Mouse (Mus musculus) MEL (cell line): ENCODE data around the gene Ccdc155.

Experiments used
- CTCF ChIP-seq, 3 experiments: IDR thresholded peaks in 2 of 3; conservative IDR thresholded peaks in 1 of 3; 2 replicates each; pipeline ENCODE4 v1.5.1; 2011 to 2012; ENCODE audit warnings: low read length in 3 of 3, low read depth in 2 of 3, mild to moderate bottlenecking in 2 of 3, improper control_type of control experiment in 1 of 3, inconsistent platforms in 1 of 3, mixed read lengths in 1 of 3, moderate library complexity in 1 of 3; ENCODE audit not compliant: control insufficient read depth in 1 of 3, insufficient read depth in 1 of 3, poor library complexity in 1 of 3, severe bottlenecking in 1 of 3
- KAT2A ChIP-seq: conservative IDR thresholded peaks from 2 replicates; pipeline ENCODE4 v1.6.1; 2012; ENCODE audit warnings: low read depth, low read length, improper control_type of control experiment, inconsistent platforms
- MAFK ChIP-seq: IDR thresholded peaks from 2 replicates; pipeline ENCODE4 v1.6.1; 2011; ENCODE audit warnings: low read depth, mild to moderate bottlenecking, low read length, improper control_type of control experiment, borderline replicate concordance
- POLR2A ChIP-seq, 2 experiments: IDR thresholded peaks; 2 replicates each; pipeline ENCODE4 v1.6.1; 2011 to 2012; ENCODE audit warnings: low read length in 2 of 2, mild to moderate bottlenecking in 2 of 2, control low read depth in 1 of 2, improper control_type of control experiment in 1 of 2, low read depth in 1 of 2, moderate library complexity in 1 of 2; ENCODE audit not compliant: control insufficient read depth in 1 of 2, insufficient read depth in 1 of 2, poor library complexity in 1 of 2
- POLR2AphosphoS2 ChIP-seq: IDR thresholded peaks from 2 replicates; pipeline ENCODE4 v1.6.1; 2011; ENCODE audit warnings: low read length, improper control_type of control experiment
- TBP ChIP-seq: IDR thresholded peaks from 2 replicates; pipeline ENCODE4 v1.8.0; 2011; ENCODE audit warnings: low read depth, low read length, improper control_type of control experiment
- USF1 ChIP-seq: IDR thresholded peaks from 2 replicates; pipeline ENCODE4 v1.6.1; 2014; ENCODE audit warnings: low read depth, mild to moderate bottlenecking, inconsistent platforms, low read length, improper control_type of control experiment, moderate library complexity

DNA sequence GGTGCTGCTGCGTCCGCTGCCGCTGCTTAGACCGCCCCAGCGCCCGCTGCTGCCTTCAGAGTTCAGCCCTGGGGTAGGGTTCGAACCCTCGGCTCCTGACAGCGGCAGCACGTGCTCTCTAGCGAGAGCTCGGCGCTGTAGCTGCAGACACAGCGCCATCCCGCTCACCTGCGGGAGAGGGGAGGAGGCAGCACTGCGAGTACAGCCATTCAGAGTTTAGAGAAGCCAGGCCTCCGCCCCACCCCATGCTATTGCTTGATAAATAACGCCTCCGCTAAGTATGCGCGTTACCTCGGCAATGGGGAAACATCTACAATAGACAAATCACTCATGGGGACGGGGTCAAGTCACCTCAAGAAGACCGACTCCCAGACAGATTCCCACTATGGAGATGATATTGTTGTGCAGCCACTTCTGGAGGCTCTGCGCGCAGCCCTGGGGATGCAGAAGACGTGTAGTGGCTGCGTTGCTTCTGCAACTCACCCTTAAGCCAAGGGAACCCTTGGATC lies 29.7 kb upstream of the Ccdc155 start:
- TF ChIP-seq POLR2AphosphoS2 (no peak), CTCF (IDR thresholded peaks at IDR 0.05 in 2 of 3, conservative IDR thresholded peaks at IDR 0.05 in 1 of 3; ENCODE audit: control insufficient read depth in 1 of 3, insufficient read depth in 1 of 3, low read depth in 2 of 3, low read length in 3 of 3, poor library complexity in 1 of 3, severe bottlenecking in 1 of 3) (no peak), POLR2A (IDR thresholded peaks at IDR 0.05; ENCODE audit: control insufficient read depth in 1 of 2, insufficient read depth in 1 of 2, low read depth in 1 of 2, low read length in 2 of 2, poor library complexity in 1 of 2) (no peak), TBP (no peak), USF1 (no peak), MAFK (no peak), KAT2A (no peak)
